Mouse (Mus musculus): ENCODE results near the gene Lrrc58.

Gene Lrrc58

GRCm38 (mm10) chr16:37920842-37921409 is 52.7 kb downstream of the Lrrc58 start:
- no peak for DNase-seq (ENCODE audit: low read depth, low spot score)

GRCm38 (mm10) chr16:37926087-37926486 is 57.9 kb downstream of the Lrrc58 start:
- no peak for DNase-seq (ENCODE audit: low read depth, low spot score)

GRCm38 (mm10) chr16:37927117-37927516 is 58.9 kb downstream of the Lrrc58 start:
- no peak for DNase-seq (ENCODE audit: low read depth, low spot score)

- no peak for DNase-seq (ENCODE audit: low read depth, low spot score)
Measured at GRCm38 (mm10) chr16:37929006-37929405, 60.8 kb downstream of the Lrrc58 start.

GRCm38 (mm10) chr16:37929626-37930025 is 61.4 kb downstream of the Lrrc58 start:
- DNase-seq (ENCODE audit: low read depth, low spot score): no peak

- no peak for DNase-seq (ENCODE audit: low read depth, low spot score)
Measured at GRCm38 (mm10) chr16:37934932-37935331, 66.7 kb downstream of the Lrrc58 start.

- no peak for DNase-seq (ENCODE audit: low read depth, low spot score)
Measured at GRCm38 (mm10) chr16:37937276-37937675, 69.1 kb downstream of the Lrrc58 start.
